Mouse (Mus musculus) liver, embryonic 16.5 days (tissue): ENCODE results near the gene Rrp1. TPM values are rescaled to one million over a fixed set of nuclear protein-coding genes. Genes with fewer than 3 reads are reported as not detected.
A peak's percentile ranks its signal among the peaks of the same experiment; 100 is the strongest.
"Not testable (repeated sequence)": the region's sequence is repeated elsewhere in the genome, so short reads cannot be mapped to it uniquely, and the experiment has no call there.

ENCODE experiments used
- ATAC-seq: fragments of 200-750 bp; cut with Nextera tagmentation; 2 replicates; pipeline ENCODE4 v1.8.0; 2017; ENCODE audit warnings: low read depth, mild to moderate bottlenecking, moderate number of reproducible peaks, moderate library complexity
- H3K27ac ChIP-seq: fragments of 300-500 bp; sonication (generic); 2 replicates; pipeline ENCODE4 v1.5.1; 2014; ENCODE audit warnings: mild to moderate bottlenecking, low read length
- H3K27me3 ChIP-seq: fragments of 300-500 bp; sonication (generic); 2 replicates; pipeline ENCODE4 v1.6.1; 2014; ENCODE audit warnings: low read depth, low read length, mixed read lengths; ENCODE audit not compliant: control insufficient read depth, insufficient read depth
- H3K36me3 ChIP-seq: fragments of 300-500 bp; sonication (generic); 2 replicates; pipeline ENCODE4 v1.6.1; 2014; ENCODE audit warnings: mild to moderate bottlenecking; ENCODE audit not compliant: control insufficient read depth, insufficient read depth
- H3K4me1 ChIP-seq: fragments of 300-500 bp; sonication (generic); 2 replicates; pipeline ENCODE4 v1.6.1; 2014; ENCODE audit warnings: low read depth, low read length, mixed read lengths; ENCODE audit not compliant: control insufficient read depth
- H3K4me2 ChIP-seq: fragments of 300-500 bp; sonication (generic); 2 replicates; pipeline ENCODE4 v1.6.1; 2014; ENCODE audit warnings: low read depth, low read length, mixed read lengths
- H3K4me3 ChIP-seq: fragments of 300-500 bp; sonication (generic); 2 replicates; pipeline ENCODE4 v1.5.1; 2014; ENCODE audit warnings: low read depth, mild to moderate bottlenecking, low read length
- H3K9ac ChIP-seq: fragments of 300-500 bp; sonication (generic); 2 replicates; pipeline ENCODE4 v1.6.1; 2014; ENCODE audit warnings: low read depth, low read length
- H3K9me3 ChIP-seq: fragments of 300-500 bp; sonication (generic); replicated peaks from 2 replicates; pipeline ENCODE4 v1.6.1; 2016; ENCODE audit warnings: low read length; ENCODE audit not compliant: control insufficient read depth
- WGBS: fragments of 180-500 bp; shearing (Covaris S2); extraction: QIAGEN DNeasy Blood & Tissue Kit; methylation state at CpG from one replicate; pipeline ENCODE4 v1.1.7; 2014; ENCODE audit not compliant: insufficient replicate concordance; 5-methylcytosine and 5-hydroxymethylcytosine counted together
- polyA plus RNA-seq: library from polyadenylated mRNA; unstranded; fragments of >200 nt; fragmentation: Nextera tagmentation; extraction: Ambion mirVana; gene quantifications from 2 replicates; pipeline ENCODE4 v1.2.1, GENCODE M21; 2015

The Rrp1 gene
- polyA plus RNA-seq, 1 experiment from 2014 or later = 105 TPM

DNA sequence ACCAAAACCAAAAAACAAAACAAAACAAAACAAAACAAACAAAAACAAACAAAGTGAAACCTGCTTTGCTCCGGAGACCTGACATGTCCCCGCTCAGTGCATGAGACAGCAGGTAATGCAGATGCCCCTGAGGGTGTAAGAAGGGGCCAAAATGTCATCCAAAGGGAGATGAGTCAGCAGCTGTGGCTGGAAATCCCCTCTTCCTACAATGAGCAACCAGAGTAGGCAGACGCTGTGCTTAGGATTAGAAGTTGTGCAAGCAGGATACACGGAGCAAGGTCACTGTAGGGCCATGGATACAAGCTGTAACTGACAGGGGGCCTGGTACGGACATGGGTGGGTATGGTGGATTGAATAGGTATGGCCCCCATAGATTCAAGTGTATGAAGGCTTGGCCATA, 16.3 kb upstream of the Rrp1 start:
- Histone ChIP-seq H3K4me2 (no peak overlapping the region), H3K4me1 (peaks cover 10% of the 10 kb centered on the region), H3K9ac (no peak overlapping the region), H3K4me3 (no peak overlapping the region), H3K27me3 (no peaks in the 10 kb centered on the region), H3K9me3 (no peaks in the 10 kb centered on the region), H3K36me3 (peaks cover 2% of the 10 kb centered on the region; the same call in 1 of the 2 replicates), H3K27ac (no peak overlapping the region)
- 57% methylated on average over 5 of the region's 5 CpGs for WGBS
- ATAC-seq = no peak

DNA sequence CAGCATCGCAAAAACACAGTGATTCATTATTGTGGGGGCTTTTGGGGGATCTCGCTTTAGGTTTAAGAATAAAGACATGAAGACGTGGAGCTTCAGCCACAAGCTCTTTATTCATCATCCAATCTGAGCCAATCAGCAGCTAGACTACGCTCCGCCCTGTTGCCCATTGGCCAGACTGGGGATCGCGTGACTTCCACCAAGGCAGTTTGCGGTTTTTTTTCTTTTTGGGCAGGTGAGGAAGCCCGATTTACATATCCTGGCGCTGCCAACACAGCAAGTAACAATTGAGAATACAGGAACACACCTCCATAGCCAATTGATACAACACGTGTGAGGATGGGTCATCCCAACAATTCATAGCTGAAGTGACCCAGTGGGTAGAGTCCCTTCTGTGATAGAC, 15.2 kb upstream of the Rrp1 start:
- no peak overlapping the region for H3K27ac ChIP-seq
- H3K4me1 ChIP-seq = peaks cover 10% of the 10 kb centered on the region
- H3K9me3 ChIP-seq = no peaks in the 10 kb centered on the region
- H3K4me2 ChIP-seq = no peak overlapping the region
- ATAC-seq = no peak
- H3K27me3 ChIP-seq = no peaks in the 10 kb centered on the region
- 79% methylated on average over 11 of the region's 11 CpGs for WGBS
- no peak overlapping the region for H3K4me3 ChIP-seq
- H3K36me3 ChIP-seq = peaks cover 2% of the 10 kb centered on the region; the same call in 1 of the 2 replicates
- no peak overlapping the region for H3K9ac ChIP-seq

DNA sequence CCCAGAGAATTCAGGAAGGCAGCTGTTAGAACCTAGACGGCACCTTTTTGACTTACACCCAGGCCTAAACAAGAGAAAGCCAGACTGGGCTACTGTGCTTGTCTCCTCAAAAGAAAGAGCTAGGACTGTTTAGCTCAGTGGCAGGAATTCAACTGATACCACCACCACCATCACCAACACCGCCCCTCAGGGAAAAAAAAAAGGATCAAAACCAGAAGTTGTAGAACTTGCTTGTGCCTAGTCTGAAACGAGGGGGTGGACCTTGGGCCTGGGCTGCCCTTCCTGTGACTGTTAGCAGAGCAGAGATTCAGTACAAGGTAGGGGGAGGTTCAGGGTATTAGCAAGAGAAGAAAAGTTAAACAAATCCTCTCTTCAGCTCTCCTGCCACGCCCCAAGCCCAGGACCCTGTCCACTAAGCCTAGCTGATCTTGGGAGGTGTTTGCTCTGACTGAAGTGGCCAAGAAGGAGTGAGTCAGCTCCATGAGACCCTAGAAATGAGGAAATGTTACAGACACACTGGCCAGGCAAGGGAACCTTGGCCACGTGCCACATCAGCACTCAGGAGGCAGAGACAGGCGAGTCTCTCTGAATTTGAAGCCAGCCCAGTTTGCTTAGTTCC, 13.4 kb upstream of the Rrp1 start:
- ATAC-seq = no peak

DNA sequence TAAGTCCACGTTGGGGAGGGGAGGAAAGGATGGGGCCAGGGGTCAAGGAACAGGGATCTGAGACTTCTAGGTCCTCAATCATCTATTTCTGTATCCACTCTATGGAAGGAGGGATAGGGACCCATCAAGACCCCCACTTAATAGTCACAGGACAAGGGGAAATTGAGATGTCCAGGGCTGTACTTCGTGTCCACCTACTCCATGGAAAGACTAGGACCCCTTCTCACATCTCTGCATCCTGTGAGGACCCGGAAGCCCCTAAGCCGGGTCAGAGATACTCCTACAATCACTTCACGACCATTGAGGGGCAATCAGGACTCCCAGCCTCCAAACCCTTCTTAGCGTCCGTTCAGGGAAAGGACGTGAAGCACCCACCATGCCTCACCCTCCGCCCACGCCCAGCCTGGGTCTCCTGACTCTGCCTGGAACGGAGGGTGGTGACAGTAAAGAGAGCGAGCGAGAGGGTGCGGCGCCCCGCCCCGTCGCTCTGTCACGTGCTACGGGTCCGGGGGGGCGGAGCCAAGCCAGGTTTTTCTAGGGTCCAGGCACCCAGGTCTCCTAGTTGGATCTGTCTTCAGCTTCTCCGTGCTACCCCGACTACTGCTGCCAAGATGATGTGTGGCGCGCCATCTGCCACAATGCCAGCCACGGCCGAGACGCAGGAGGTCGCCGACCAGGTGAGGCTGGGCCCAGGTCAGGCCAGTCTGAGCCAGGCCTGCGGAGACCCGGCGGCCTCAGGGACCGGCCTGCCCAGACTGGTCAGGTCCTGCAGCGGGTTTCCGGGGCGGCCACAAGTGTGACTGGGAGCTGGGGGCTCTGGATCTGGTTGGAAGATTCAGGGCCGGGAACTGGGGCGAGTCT, 12.6 kb upstream of the Rrp1 start, which contains the start of gene Cstb:
Gene Cstb, plus strand, starts transcription at position 489 of the 861 bp plus-strand sequence.
- H3K9ac ChIP-seq = peak within 1 kb of the TSS; percentile 73
- peak within 1 kb of the TSS; percentile 76 for H3K4me2 ChIP-seq
- peak within 1 kb of the TSS; percentile 62 for H3K27ac ChIP-seq
- H3K36me3 ChIP-seq = peaks cover 2% of the 10 kb centered on the region; the same call in 1 of the 2 replicates
- H3K4me3 ChIP-seq = peak within 1 kb of the TSS; percentile 68
- ATAC-seq = peak; percentile 89
- H3K4me1 ChIP-seq = peaks cover 10% of the 10 kb centered on the region
- WGBS = 2% methylated on average over 40 of the region's 40 CpGs
- no peaks in the 10 kb centered on the region for H3K27me3 ChIP-seq
- H3K9me3 ChIP-seq = no peaks in the 10 kb centered on the region

More for the DNA sequence above, 13.4 kb upstream of the Rrp1 start:
- Histone ChIP-seq H3K36me3 (peaks cover 2% of the 10 kb centered on the region; the same call in 1 of the 2 replicates), H3K27ac (peak overlapping the region; percentile 62), H3K9me3 (no peaks in the 10 kb centered on the region), H3K27me3 (no peaks in the 10 kb centered on the region), H3K4me3 (peak overlapping the region; percentile 68), H3K4me1 (peaks cover 10% of the 10 kb centered on the region), H3K4me2 (peak overlapping the region; percentile 76), H3K9ac (peak overlapping the region; percentile 73)
- WGBS = 26% methylated on average over 6 of the region's 6 CpGs

DNA sequence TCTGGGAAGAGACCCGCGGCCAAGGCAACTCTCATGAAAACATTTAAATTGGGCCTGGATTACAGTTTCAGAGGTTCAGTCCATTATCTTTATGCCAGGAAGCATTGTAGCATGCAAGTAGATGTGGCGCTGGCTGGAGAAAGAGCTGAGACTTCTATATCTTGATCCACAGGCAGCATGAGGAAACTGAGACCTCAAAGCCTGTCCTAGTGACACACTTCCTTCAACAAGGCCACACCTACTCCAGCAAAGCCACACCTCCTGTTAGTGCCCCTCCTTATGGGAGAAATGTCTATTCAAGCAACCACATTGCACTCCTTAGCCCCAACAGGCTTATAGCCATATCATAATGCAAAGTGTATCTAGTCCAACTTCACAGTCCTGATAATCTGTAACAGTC, 9.8 kb upstream of the Rrp1 start:
- H3K27ac ChIP-seq = no peak overlapping the region
- no peaks in the 10 kb centered on the region for H3K36me3 ChIP-seq
- no peak overlapping the region for H3K4me2 ChIP-seq
- 54% methylated on average over 3 of the region's 3 CpGs for WGBS
- ATAC-seq = no peak
- H3K27me3 ChIP-seq = no peaks in the 10 kb centered on the region
- H3K9me3 ChIP-seq = no peaks in the 10 kb centered on the region
- H3K9ac ChIP-seq = no peak overlapping the region
- H3K4me3 ChIP-seq = no peak overlapping the region
- H3K4me1 ChIP-seq = peaks cover 10% of the 10 kb centered on the region

DNA sequence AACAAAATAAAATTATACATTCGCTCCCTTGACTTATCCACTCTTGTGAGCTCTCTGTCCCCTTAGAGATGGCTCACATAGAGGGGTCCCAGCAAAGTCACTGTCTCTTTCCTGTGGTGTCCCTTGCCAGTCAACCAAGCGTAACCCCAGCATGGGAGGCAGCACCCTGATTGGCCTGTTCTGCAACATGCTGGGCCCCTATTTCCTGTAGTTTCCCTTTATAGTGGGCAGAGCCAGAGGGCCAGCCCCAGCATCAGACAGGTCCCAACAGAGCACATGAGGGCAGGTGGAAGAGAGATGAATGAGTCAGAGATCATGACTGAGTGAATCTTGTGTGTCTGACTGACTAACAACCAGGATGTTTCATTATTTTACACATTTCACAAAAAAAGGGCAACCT, 8.1 kb upstream of the Rrp1 start:
- Histone ChIP-seq H3K9ac (no peak overlapping the region), H3K36me3 (no peaks in the 10 kb centered on the region), H3K4me1 (peaks cover 6% of the 10 kb centered on the region), H3K4me2 (no peak overlapping the region), H3K27me3 (no peaks in the 10 kb centered on the region), H3K4me3 (no peak overlapping the region), H3K9me3 (no peaks in the 10 kb centered on the region), H3K27ac (no peak overlapping the region)
- no peak for ATAC-seq
- WGBS = 55% methylated on average over 2 of the region's 2 CpGs

DNA sequence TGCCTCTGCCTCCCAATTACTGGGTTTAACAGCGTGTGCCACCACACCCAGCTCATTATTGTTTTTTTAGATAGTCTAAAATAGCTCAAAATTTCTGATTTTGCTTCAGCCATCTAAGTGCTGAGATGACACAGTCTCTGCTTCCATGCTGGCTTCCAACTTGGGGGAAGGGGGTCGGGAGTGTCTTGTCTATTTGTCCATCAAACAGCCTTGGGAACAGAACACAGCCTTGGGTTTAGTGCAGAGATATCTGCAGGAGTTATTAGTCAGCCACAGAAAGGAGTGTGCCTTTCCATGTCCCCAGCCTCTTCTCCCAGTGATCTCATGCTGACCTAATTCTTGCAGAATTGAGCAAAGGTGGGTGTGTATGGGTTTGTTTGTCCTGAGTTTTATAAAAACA, 5.9 kb upstream of the Rrp1 start:
- no peak overlapping the region for H3K27ac ChIP-seq
- no peaks in the 10 kb centered on the region for H3K36me3 ChIP-seq
- H3K4me3 ChIP-seq = no peak overlapping the region
- no peak for ATAC-seq
- no peak overlapping the region for H3K4me2 ChIP-seq
- no peaks in the 10 kb centered on the region; the same call in none of the 2 replicates for H3K4me1 ChIP-seq
- no peaks in the 10 kb centered on the region for H3K9me3 ChIP-seq
- 66% methylated on average over 2 of the region's 2 CpGs for WGBS
- H3K27me3 ChIP-seq = no peaks in the 10 kb centered on the region
- H3K9ac ChIP-seq = no peak overlapping the region

DNA sequence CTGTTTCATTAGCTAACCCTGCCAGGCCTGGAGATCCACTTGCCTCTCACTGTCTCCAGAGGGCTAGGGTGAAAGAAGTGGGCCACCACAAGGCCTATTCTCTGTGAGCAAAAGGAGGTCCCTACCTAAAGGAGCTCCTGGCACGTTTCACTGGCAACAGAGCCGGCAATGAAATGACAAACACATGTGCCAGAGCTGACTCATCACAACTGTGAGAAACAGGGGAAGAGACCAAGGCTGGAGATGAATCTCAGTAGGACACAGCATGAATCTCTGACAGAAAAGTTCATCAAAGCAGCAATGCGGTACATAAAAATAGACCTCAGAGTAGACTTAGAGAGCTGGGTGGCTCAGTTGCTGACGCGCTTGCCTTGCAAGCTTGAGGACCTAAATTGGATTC, 5.0 kb upstream of the Rrp1 start:
- 60% methylated on average over 5 of the region's 5 CpGs for WGBS

DNA sequence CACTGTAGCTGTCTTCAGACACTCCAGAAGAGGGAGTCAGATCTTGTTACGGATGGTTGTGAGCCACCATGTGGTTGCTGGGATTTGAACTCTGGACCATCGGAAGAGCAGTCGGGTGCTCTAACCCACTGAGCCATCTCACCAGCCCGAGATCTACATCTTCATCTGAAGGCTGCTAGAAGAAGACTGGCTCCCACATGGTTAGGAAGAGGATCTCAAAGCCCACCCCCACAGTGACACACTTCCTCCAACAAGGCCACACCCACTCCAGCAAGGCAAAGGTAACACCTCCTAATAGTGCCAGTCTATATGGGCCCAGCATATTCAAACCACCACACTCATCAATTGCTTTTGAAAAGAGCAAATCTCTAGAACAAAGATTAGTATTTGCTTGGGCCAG, 2.1 kb upstream of the Rrp1 start:
- not testable (repeated sequence) for H3K27me3 ChIP-seq, H3K4me2 ChIP-seq, H3K27ac ChIP-seq, H3K4me1 ChIP-seq, H3K36me3 ChIP-seq, H3K9me3 ChIP-seq, ATAC-seq, H3K4me3 ChIP-seq, H3K9ac ChIP-seq
- WGBS = 75% methylated on average over 3 of the region's 4 CpGs

More for the DNA sequence above, 5.0 kb upstream of the Rrp1 start:
- Histone ChIP-seq H3K4me3 (no peak overlapping the region), H3K36me3 (no peaks in the 10 kb centered on the region), H3K4me1 (no peaks in the 10 kb centered on the region; the same call in none of the 2 replicates), H3K27me3 (no peaks in the 10 kb centered on the region), H3K9ac (no peak overlapping the region), H3K4me2 (no peak overlapping the region), H3K27ac (no peak overlapping the region), H3K9me3 (no peaks in the 10 kb centered on the region)
- ATAC-seq = no peak
